Mouse (Mus musculus): ENCODE results near the gene Wnt9b. TPM values are rescaled to one million over a fixed set of nuclear protein-coding genes. Genes with fewer than 3 reads are reported as not detected.

Wnt9b gene
- polyA plus RNA-seq, 1 experiment from 2014 or later, result 2.5 TPM

DNA sequence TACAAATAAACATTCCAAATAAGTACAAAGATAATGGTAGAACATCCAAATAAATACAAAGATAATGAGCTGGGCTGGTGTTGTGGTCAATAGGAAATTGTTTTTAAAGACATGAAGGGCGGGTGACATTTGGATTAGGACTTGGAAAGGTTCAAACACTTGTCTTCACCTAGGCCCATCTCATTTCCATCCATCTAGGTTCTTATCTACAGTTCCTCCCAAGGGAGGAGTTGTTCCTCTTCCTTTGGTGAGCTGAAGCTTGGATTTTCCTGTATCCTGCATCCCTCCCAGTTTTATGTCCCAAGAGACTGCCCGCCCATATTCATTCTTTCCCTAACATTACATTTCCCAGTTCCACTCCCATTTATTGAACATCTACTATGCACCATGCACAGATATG lies 51.4 kb downstream of the Wnt9b start:
- H3K9ac ChIP-seq, result 0 out of 2 replicates have a peak overlapping the region, but pooled peaks have one; percentile 97
- no peaks in the 10 kb centered on the region for H3K9me3 ChIP-seq (replicated peaks)
- no peak for ATAC-seq (ENCODE audit: insufficient number of reproducible peaks, low FRiP score)
- H3K36me3 ChIP-seq, result peaks cover 12% of the 10 kb centered on the region; the same call in 1 of the 2 replicates
- peak overlapping the region; percentile 98 for H3K27ac ChIP-seq (ENCODE audit: poor library complexity, severe bottlenecking)
- peak overlapping the region; percentile 100 for H3K4me3 ChIP-seq
- 54% methylated on average over 2 of the region's 2 CpGs for WGBS
- 0 out of 2 replicates have a peak, but pooled peaks cover 6% of the 10 kb centered on the region for H3K4me1 ChIP-seq (replicated peaks)
- peak overlapping the region; percentile 77 for H3K4me2 ChIP-seq
- no peaks in the 10 kb centered on the region for H3K27me3 ChIP-seq (replicated peaks)

- Histone ChIP-seq H3K4me2 (peak within 1 kb of the TSS; percentile 77), H3K9ac (peak within 1 kb of the TSS; percentile 97), H3K27me3 (replicated peaks) (no peaks in the 10 kb centered on the region), H3K9me3 (replicated peaks) (no peaks in the 10 kb centered on the region), H3K4me3 (peak within 1 kb of the TSS; percentile 100), H3K27ac (ENCODE audit: poor library complexity, severe bottlenecking) (peak within 1 kb of the TSS; percentile 98), H3K36me3 (peaks cover 10% of the 10 kb centered on the region; the same call in 1 of the 2 replicates), H3K4me1 (replicated peaks) (0 out of 2 replicates have a peak, but pooled peaks cover 6% of the 10 kb centered on the region)
- under 1% methylated on average over 57 of the region's 57 CpGs for WGBS
- peak; percentile 94 for ATAC-seq (ENCODE audit: insufficient number of reproducible peaks, low FRiP score)
Observed at GRCm38 (mm10) chr11:103697565-103698176, 52.0 kb downstream of the Wnt9b start, which contains the start of gene Gosr2. Gosr2 (minus strand) TSS chr11:103697898.

GRCm38 (mm10) chr11:103696851-103697564 lies 52.6 kb downstream of the Wnt9b start:
- under 1% methylated on average over 17 of the region's 18 CpGs for WGBS
- H3K27ac ChIP-seq (ENCODE audit: poor library complexity, severe bottlenecking), result peak overlapping the region; percentile 98
- H3K4me1 ChIP-seq (replicated peaks), result 0 out of 2 replicates have a peak, but pooled peaks cover 6% of the 10 kb centered on the region
- peak overlapping the region; percentile 100 for H3K4me3 ChIP-seq
- H3K27me3 ChIP-seq (replicated peaks), result no peaks in the 10 kb centered on the region
- H3K4me2 ChIP-seq, result peak overlapping the region; percentile 77
- H3K36me3 ChIP-seq, result peaks cover 7% of the 10 kb centered on the region; the same call in 1 of the 2 replicates
- peak; percentile 29 for ATAC-seq (ENCODE audit: insufficient number of reproducible peaks, low FRiP score)
- peak overlapping the region; percentile 97 for H3K9ac ChIP-seq
- H3K9me3 ChIP-seq (replicated peaks), result no peaks in the 10 kb centered on the region

GRCm38 (mm10) chr11:103693241-103693640 lies 56.4 kb downstream of the Wnt9b start:
- peaks cover 38% of the 10 kb centered on the region for H3K4me1 ChIP-seq (replicated peaks)
- no peak overlapping the region for H3K4me2 ChIP-seq
- H3K27me3 ChIP-seq (replicated peaks), result no peaks in the 10 kb centered on the region
- no peak overlapping the region for H3K4me3 ChIP-seq
- H3K9ac ChIP-seq, result no peak overlapping the region
- 55% methylated on average over 1 of the region's 1 CpGs for WGBS
- no peak overlapping the region for H3K27ac ChIP-seq (ENCODE audit: poor library complexity, severe bottlenecking)
- no peaks in the 10 kb centered on the region for H3K9me3 ChIP-seq (replicated peaks)
- no peak for ATAC-seq (ENCODE audit: insufficient number of reproducible peaks, low FRiP score)
- H3K36me3 ChIP-seq, result peaks cover 7% of the 10 kb centered on the region; the same call in 1 of the 2 replicates

- Histone ChIP-seq H3K27ac (ENCODE audit: poor library complexity, severe bottlenecking) (no peak overlapping the region), H3K4me3 (no peak overlapping the region), H3K27me3 (replicated peaks) (no peaks in the 10 kb centered on the region), H3K4me2 (peak overlapping the region; percentile 13; the same call in 1 of the 2 replicates), H3K9me3 (replicated peaks) (no peaks in the 10 kb centered on the region), H3K9ac (no peak overlapping the region), H3K4me1 (replicated peaks) (peaks cover 56% of the 10 kb centered on the region), H3K36me3 (peaks cover 24% of the 10 kb centered on the region)
- WGBS, result 26% methylated on average over 1 of the region's 1 CpGs
- ATAC-seq (ENCODE audit: insufficient number of reproducible peaks, low FRiP score), result no peak
Observed at GRCm38 (mm10) chr11:103691036-103691435, 58.6 kb downstream of the Wnt9b start.

DNA sequence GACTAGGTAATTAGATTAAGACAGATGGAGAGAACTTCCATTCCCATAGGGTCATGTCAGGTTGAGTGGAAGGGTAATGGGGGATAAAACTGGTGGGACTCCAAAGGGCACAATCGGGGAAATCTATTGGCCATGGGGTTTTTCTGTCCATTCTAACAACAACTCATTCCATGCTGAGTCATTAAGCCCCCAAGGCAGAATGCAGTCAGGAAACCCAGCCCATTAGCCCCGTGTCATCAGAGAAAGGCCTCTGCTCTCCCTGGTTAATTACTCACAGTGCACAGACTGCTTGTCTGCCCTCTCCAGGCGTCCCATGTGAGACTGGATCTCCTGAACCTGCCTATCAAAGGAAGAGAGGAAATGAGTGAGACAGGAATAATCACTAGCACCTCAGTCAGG lies 60.6 kb downstream of the Wnt9b start:
- H3K4me2 ChIP-seq, result no peak overlapping the region
- ATAC-seq (ENCODE audit: insufficient number of reproducible peaks, low FRiP score), result no peak
- H3K9me3 ChIP-seq (replicated peaks), result no peaks in the 10 kb centered on the region
- no peak overlapping the region for H3K9ac ChIP-seq
- no peaks in the 10 kb centered on the region for H3K27me3 ChIP-seq (replicated peaks)
- H3K27ac ChIP-seq (ENCODE audit: poor library complexity, severe bottlenecking), result peak overlapping the region; percentile 87
- no peak overlapping the region for H3K4me3 ChIP-seq
- peaks cover 66% of the 10 kb centered on the region for H3K4me1 ChIP-seq (replicated peaks)
- 21% methylated on average over 3 of the region's 3 CpGs for WGBS
- H3K36me3 ChIP-seq, result peaks cover 37% of the 10 kb centered on the region

DNA sequence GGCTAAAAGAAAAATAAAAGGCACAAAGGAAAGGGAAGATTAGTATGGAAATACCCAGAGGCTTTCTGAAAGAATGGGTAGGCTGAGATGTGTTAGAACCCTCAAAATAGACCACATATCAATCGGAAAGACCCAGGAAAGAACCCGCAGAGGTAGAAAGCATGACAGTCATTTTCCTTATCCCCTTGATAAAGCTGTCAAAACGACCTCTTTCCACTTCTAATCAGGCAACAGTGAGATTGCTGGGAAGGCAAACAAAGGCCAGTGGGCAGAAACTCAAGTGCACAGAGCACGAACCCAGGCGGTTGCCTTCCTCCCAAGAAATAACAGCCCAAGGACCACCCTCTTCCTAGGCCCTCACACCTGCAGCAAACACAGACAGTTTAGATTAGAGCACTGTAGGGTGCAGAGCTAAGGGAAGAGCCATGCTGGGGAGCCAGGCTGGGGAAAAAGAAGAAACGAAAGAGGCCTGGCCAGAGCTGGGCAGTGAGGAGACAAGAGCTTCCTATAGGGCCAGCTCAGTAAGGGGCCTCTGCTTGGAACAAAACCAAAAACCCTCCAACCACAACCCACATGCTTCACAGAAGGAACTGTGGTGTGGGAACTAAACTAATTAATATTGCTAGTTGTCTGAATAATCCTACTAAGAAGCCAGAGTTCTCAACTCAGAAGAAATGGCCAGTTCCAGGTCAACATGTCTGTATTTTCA lies 61.2 kb downstream of the Wnt9b start:
- no peak overlapping the region for H3K4me3 ChIP-seq
- H3K9ac ChIP-seq, result peak overlapping the region; percentile 29; the same call in 1 of the 2 replicates
- H3K4me1 ChIP-seq (replicated peaks), result peaks cover 71% of the 10 kb centered on the region
- no peaks in the 10 kb centered on the region for H3K9me3 ChIP-seq (replicated peaks)
- peak; percentile 58 for ATAC-seq (ENCODE audit: insufficient number of reproducible peaks, low FRiP score)
- H3K27ac ChIP-seq (ENCODE audit: poor library complexity, severe bottlenecking), result peak overlapping the region; percentile 87
- no peaks in the 10 kb centered on the region for H3K27me3 ChIP-seq (replicated peaks)
- peak overlapping the region; percentile 41 for H3K4me2 ChIP-seq
- WGBS, result 12% methylated on average over 6 of the region's 6 CpGs
- peaks cover 43% of the 10 kb centered on the region for H3K36me3 ChIP-seq

DNA sequence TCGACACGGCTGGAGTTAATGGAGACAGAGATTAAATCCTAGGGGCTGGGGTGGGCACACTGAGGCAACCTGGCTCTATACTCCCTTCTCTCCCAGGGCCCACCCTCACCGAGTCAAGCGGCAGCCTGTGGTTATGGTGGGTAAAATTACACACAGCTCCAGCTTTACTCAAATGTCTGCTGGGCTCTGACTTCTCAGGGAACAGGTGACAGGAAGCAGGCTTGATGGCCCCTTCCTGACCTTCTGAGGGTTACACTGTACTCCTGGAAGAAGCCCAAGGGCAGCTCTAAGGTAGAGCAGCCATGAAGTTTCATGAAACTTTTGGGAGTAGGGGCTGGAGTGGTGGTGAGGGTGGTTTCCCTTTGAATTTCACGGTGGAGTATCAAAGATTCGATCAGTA lies 62.9 kb downstream of the Wnt9b start:
- ATAC-seq (ENCODE audit: insufficient number of reproducible peaks, low FRiP score), result no peak
- Histone ChIP-seq H3K9me3 (replicated peaks) (no peaks in the 10 kb centered on the region), H3K4me2 (no peak overlapping the region), H3K36me3 (peaks cover 60% of the 10 kb centered on the region), H3K4me3 (no peak overlapping the region), H3K27ac (ENCODE audit: poor library complexity, severe bottlenecking) (no peak overlapping the region; the same call in 1 of the 2 replicates), H3K9ac (no peak overlapping the region), H3K27me3 (replicated peaks) (no peaks in the 10 kb centered on the region), H3K4me1 (replicated peaks) (peaks cover 73% of the 10 kb centered on the region)
- WGBS, result 65% methylated on average over 6 of the region's 6 CpGs

GRCm38 (mm10) chr11:103685261-103685736 lies 64.3 kb downstream of the Wnt9b start:
- Histone ChIP-seq H3K4me1 (replicated peaks) (peaks cover 60% of the 10 kb centered on the region), H3K4me3 (no peak overlapping the region), H3K9me3 (replicated peaks) (no peaks in the 10 kb centered on the region), H3K27ac (ENCODE audit: poor library complexity, severe bottlenecking) (no peak overlapping the region), H3K4me2 (no peak overlapping the region), H3K36me3 (peaks cover 73% of the 10 kb centered on the region), H3K9ac (no peak overlapping the region), H3K27me3 (replicated peaks) (no peaks in the 10 kb centered on the region)
- ATAC-seq (ENCODE audit: insufficient number of reproducible peaks, low FRiP score), result no peak
- 89% methylated on average over 7 of the region's 7 CpGs for WGBS

GRCm38 (mm10) chr11:103683667-103684334 lies 65.8 kb downstream of the Wnt9b start:
- peak overlapping the region; percentile 57 for H3K27ac ChIP-seq (ENCODE audit: poor library complexity, severe bottlenecking)
- ATAC-seq (ENCODE audit: insufficient number of reproducible peaks, low FRiP score), result peak; percentile 34; the same call in 1 of the 2 replicates
- no peak overlapping the region for H3K4me3 ChIP-seq
- H3K4me2 ChIP-seq, result no peak overlapping the region
- peaks cover 45% of the 10 kb centered on the region for H3K4me1 ChIP-seq (replicated peaks)
- H3K36me3 ChIP-seq, result peaks cover 85% of the 10 kb centered on the region
- H3K9me3 ChIP-seq (replicated peaks), result no peaks in the 10 kb centered on the region
- 71% methylated on average over 11 of the region's 11 CpGs for WGBS
- H3K27me3 ChIP-seq (replicated peaks), result no peaks in the 10 kb centered on the region
- 0 out of 2 replicates have a peak overlapping the region, but pooled peaks have one; percentile 17 for H3K9ac ChIP-seq

Data from heart, embryonic 12.5 days (tissue).